Mouse (Mus musculus) gastrocnemius, postnatal 36 days (tissue): Measurements from ENCODE around the gene Gm4792. TPM values are rescaled to one million over a fixed set of nuclear protein-coding genes. Genes with fewer than 3 reads are reported as not detected.

Experiments
- DNase-seq, 2 experiments: peaks; one replicate each; pipeline ENCODE4 v3.0.0; 2022
- intact Hi-C: fragments of 180-260 bp; cut with DNase I; formaldehyde crosslinking; loops from one replicate; pipeline ENCODE4 v1.15.1; 2025
- total RNA-seq, 2 experiments: library from RNA; stranded (reverse); gene quantifications; 2 replicates each; pipeline ENCODE4 v1.2.3; 2021

Gm4792 gene
- total RNA-seq, 2 experiments from 2014 or later, result not detected

- intact Hi-C loops, result no loop called here
- DNase-seq, result no peak
These were observed 5.7 kb upstream of the Gm4792 start for GRCm38 (mm10) chr10:94304064-94304657.

- intact Hi-C loops, result no loop called here
These were observed 798 bp upstream of the Gm4792 start for GRCm38 (mm10) chr10:94299301-94299700.

GRCm38 (mm10) chr10:94295923-94296605 is 2.4 kb downstream of the Gm4792 start:
- DNase-seq, result no peak
- intact Hi-C loops, result no loop called here

More at GRCm38 (mm10) chr10:94299301-94299700, 798 bp upstream of the Gm4792 start:
- DNase-seq, result no peak

- intact Hi-C loops, result no loop called here
- no peak for DNase-seq
These were observed 3.4 kb downstream of the Gm4792 start for GRCm38 (mm10) chr10:94294933-94295750.

GRCm38 (mm10) chr10:94294437-94294836 is 4.1 kb downstream of the Gm4792 start:
- DNase-seq, result no peak

GRCm38 (mm10) chr10:94282797-94283196 is 15.7 kb downstream of the Gm4792 start:
- intact Hi-C loops, result no loop called here

More at GRCm38 (mm10) chr10:94294437-94294836, 4.1 kb downstream of the Gm4792 start:
- intact Hi-C loops, result no loop called here

GRCm38 (mm10) chr10:94282179-94282578 is 16.3 kb downstream of the Gm4792 start:
- DNase-seq, result no peak
- intact Hi-C loops, result no loop called here

More at GRCm38 (mm10) chr10:94282797-94283196, 15.7 kb downstream of the Gm4792 start:
- DNase-seq, result no peak

- intact Hi-C loops, result no loop called here
These were observed 22.0 kb downstream of the Gm4792 start for GRCm38 (mm10) chr10:94276511-94276910.

GRCm38 (mm10) chr10:94275321-94275720 is 23.2 kb downstream of the Gm4792 start:
- no peak for DNase-seq
- intact Hi-C loops, result no loop called here

More at GRCm38 (mm10) chr10:94276511-94276910, 22.0 kb downstream of the Gm4792 start:
- no peak for DNase-seq

GRCm38 (mm10) chr10:94265656-94266542 is 32.6 kb downstream of the Gm4792 start:
- DNase-seq, result no peak
- intact Hi-C loops, result no loop called here

- intact Hi-C loops, result no loop called here
- DNase-seq, result no peak
These were observed 35.3 kb downstream of the Gm4792 start for GRCm38 (mm10) chr10:94263211-94263610.

GRCm38 (mm10) chr10:94262646-94263045 is 35.9 kb downstream of the Gm4792 start:
- no peak for DNase-seq
- intact Hi-C loops, result no loop called here

GRCm38 (mm10) chr10:94260544-94260943 is 38.0 kb downstream of the Gm4792 start:
- DNase-seq, result no peak
- intact Hi-C loops, result no loop called here

GRCm38 (mm10) chr10:94256518-94256917 is 42.0 kb downstream of the Gm4792 start:
- intact Hi-C loops, result no loop called here
- no peak for DNase-seq

- intact Hi-C loops, result no loop called here
- DNase-seq, result no peak
These were observed 42.8 kb downstream of the Gm4792 start for GRCm38 (mm10) chr10:94255744-94256143.

- intact Hi-C loops, result no loop called here
- no peak for DNase-seq
These were observed 43.7 kb downstream of the Gm4792 start for GRCm38 (mm10) chr10:94254766-94255165.

- no peak for DNase-seq
- intact Hi-C loops, result no loop called here
These were observed 45.2 kb downstream of the Gm4792 start for GRCm38 (mm10) chr10:94253260-94253807.

- intact Hi-C loops, result no loop called here
- DNase-seq, result no peak
These were observed 48.7 kb downstream of the Gm4792 start for GRCm38 (mm10) chr10:94249575-94250456.
